Mouse (Mus musculus) hindbrain, embryonic 11.5 days (tissue): ENCODE measurements at regions not wholly inside any gene's neighbourhood (a gene's known extent, or its start where the extent isn't known, plus 50 kb on each side); places are given as distances from the start of the nearest gene placed in this dataset.
A peak's percentile ranks its signal among the peaks of the same experiment; 100 is the strongest.

Experiments
- ATAC-seq: fragments of 200-750 bp; cut with Nextera tagmentation; 2 replicates; pipeline ENCODE4 v1.8.0; 2017; ENCODE audit warnings: mild to moderate bottlenecking, moderate TSS enrichment, moderate library complexity; ENCODE audit not compliant: low FRiP score
- DNase-seq: peaks from one replicate; pipeline ENCODE4 v3.0.0-alpha.2; 2015; ENCODE audit warnings: low spot score
- H3K27ac ChIP-seq: fragments of 300-500 bp; sonication (generic); 2 replicates; pipeline ENCODE4 v1.5.1; 2014; ENCODE audit warnings: mild to moderate bottlenecking, low read depth, low read length
- H3K27me3 ChIP-seq: fragments of 300-500 bp; sonication (generic); 2 replicates; pipeline ENCODE4 v1.6.1; 2014; ENCODE audit warnings: mild to moderate bottlenecking, low read length, moderate library complexity, mixed read lengths; ENCODE audit not compliant: control insufficient read depth, insufficient read depth
- H3K36me3 ChIP-seq: fragments of 300-500 bp; sonication (generic); 2 replicates; pipeline ENCODE4 v1.6.1; 2014; ENCODE audit warnings: mild to moderate bottlenecking, low read length, moderate library complexity, mixed read lengths; ENCODE audit not compliant: control insufficient read depth, insufficient read depth
- H3K4me1 ChIP-seq: fragments of 300-500 bp; sonication (generic); replicated peaks from 2 replicates; pipeline ENCODE4 v1.6.1; 2014; ENCODE audit warnings: low read length, mixed read lengths; ENCODE audit not compliant: control insufficient read depth, insufficient read depth
- H3K4me2 ChIP-seq: fragments of 300-500 bp; sonication (generic); replicated peaks from 2 replicates; pipeline ENCODE4 v1.6.1; 2014; ENCODE audit warnings: mild to moderate bottlenecking, low read depth, low read length
- H3K4me3 ChIP-seq: fragments of 300-500 bp; sonication (generic); 2 replicates; pipeline ENCODE4 v1.5.1; 2014; ENCODE audit warnings: low read depth, low read length
- H3K9ac ChIP-seq: fragments of 300-500 bp; sonication (generic); 2 replicates; pipeline ENCODE4 v1.6.1; 2014; ENCODE audit warnings: low read depth, low read length
- H3K9me3 ChIP-seq: fragments of 300-500 bp; sonication (generic); 2 replicates; pipeline ENCODE4 v1.6.1; 2016; ENCODE audit warnings: low read length; ENCODE audit not compliant: control insufficient read depth
- WGBS: fragments of 180-500 bp; shearing (Covaris S2); extraction: QIAGEN DNeasy Blood & Tissue Kit; methylation state at CpG from one replicate; pipeline ENCODE4 v1.1.7; 2014; 5-methylcytosine and 5-hydroxymethylcytosine counted together

DNA sequence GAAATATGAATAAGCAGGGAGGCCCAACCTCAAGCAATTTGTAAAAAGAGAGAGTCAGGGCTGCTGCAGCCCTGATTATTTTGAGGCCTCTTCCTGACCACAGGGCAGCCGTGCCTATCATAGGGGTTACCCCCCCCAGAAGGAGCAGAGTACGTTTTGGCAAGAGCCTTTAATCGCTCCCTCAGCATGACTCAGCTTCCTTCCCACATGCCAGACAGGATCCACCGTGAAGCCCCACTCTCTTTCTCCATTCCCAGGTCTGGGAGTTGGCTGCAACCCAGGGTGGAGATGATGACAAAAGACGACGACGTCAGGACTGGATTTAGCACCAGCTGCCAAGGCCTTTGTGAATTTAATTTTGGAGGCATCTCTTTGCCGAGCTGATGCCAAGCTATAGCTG lies 67.9 kb upstream of the Bace2 start:
- H3K9ac ChIP-seq: no peak overlapping the region
- 45% methylated on average over 8 of the region's 8 CpGs for WGBS

GRCm38 (mm10) chr16:97292484-97293048 lies 64.0 kb upstream of the Bace2 start:
- Histone ChIP-seq H3K4me3 (0 out of 2 replicates have a peak overlapping the region, but pooled peaks have one; percentile 2), H3K36me3 (no peaks in the 10 kb centered on the region), H3K4me2 (peak overlapping the region; percentile 26), H3K27me3 (no peaks in the 10 kb centered on the region), H3K9ac (peak overlapping the region; percentile 12), H3K4me1 (no peaks in the 10 kb centered on the region), H3K27ac (peak overlapping the region; percentile 71), H3K9me3 (no peaks in the 10 kb centered on the region)
- DNase-seq (peak; percentile 61), ATAC-seq (peak; percentile 88)
- under 1% methylated on average over 11 of the region's 11 CpGs for WGBS

More for the DNA sequence above, 67.9 kb upstream of the Bace2 start:
- DNase-seq (no peak), ATAC-seq (no peak)
- Histone ChIP-seq H3K36me3 (no peaks in the 10 kb centered on the region), H3K9me3 (no peaks in the 10 kb centered on the region), H3K4me2 (no peak overlapping the region), H3K4me1 (no peaks in the 10 kb centered on the region), H3K27me3 (no peaks in the 10 kb centered on the region), H3K4me3 (no peak overlapping the region), H3K27ac (no peak overlapping the region)

DNA sequence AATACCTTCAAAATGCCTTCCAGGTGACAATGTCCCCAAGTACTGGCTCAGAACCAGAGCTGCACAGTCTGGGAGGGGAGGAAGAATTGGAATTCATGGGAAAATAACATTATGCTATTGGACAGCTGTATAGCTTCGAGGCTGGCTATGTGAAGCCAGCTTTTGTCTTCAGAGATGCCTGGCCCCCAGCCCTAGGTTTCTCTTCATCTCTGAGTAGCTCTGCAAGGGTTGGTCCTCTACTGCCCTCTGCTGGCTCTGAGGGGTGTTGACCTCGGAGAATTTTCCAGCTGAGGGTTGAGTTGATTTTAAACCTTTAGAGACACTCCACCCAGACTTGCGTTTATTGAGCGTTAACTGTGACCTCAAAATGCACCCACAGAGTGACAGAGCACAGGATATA lies 63.3 kb upstream of the Bace2 start:
- peak; percentile 91 for DNase-seq
- Histone ChIP-seq H3K4me1 (no peaks in the 10 kb centered on the region), H3K36me3 (no peaks in the 10 kb centered on the region), H3K27me3 (no peaks in the 10 kb centered on the region), H3K9ac (peak overlapping the region; percentile 12), H3K4me2 (peak overlapping the region; percentile 26), H3K4me3 (no peak overlapping the region), H3K9me3 (no peaks in the 10 kb centered on the region), H3K27ac (peak overlapping the region; percentile 71)
- WGBS: 8% methylated on average over 4 of the region's 4 CpGs
- peak; percentile 82 for ATAC-seq

- no peaks in the 10 kb centered on the region for H3K36me3 ChIP-seq
- no peaks in the 10 kb centered on the region for H3K4me1 ChIP-seq
- ATAC-seq: no peak
- no peak overlapping the region for H3K4me2 ChIP-seq
- H3K27ac ChIP-seq: no peak overlapping the region
- no peak overlapping the region for H3K9ac ChIP-seq
- WGBS: 75% methylated on average over 3 of the region's 3 CpGs
- H3K27me3 ChIP-seq: no peaks in the 10 kb centered on the region
- no peak overlapping the region for H3K4me3 ChIP-seq
- no peaks in the 10 kb centered on the region for H3K9me3 ChIP-seq
- DNase-seq: no peak
Observed at GRCm38 (mm10) chr16:97297140-97297539, 59.4 kb upstream of the Bace2 start.

GRCm38 (mm10) chr16:97304156-97304735 lies 52.3 kb upstream of the Bace2 start:
- Histone ChIP-seq H3K36me3 (no peaks in the 10 kb centered on the region), H3K4me1 (no peaks in the 10 kb centered on the region), H3K27me3 (no peaks in the 10 kb centered on the region), H3K4me2 (no peak overlapping the region), H3K9ac (no peak overlapping the region), H3K27ac (no peak overlapping the region), H3K9me3 (no peaks in the 10 kb centered on the region), H3K4me3 (no peak overlapping the region)
- no peak for DNase-seq
- no peak for ATAC-seq
- WGBS: 69% methylated on average over 5 of the region's 5 CpGs
